Mouse (Mus musculus) kidney, adult 2 months (tissue): ENCODE data around the gene Tanc2. TPM values are rescaled to one million over a fixed set of nuclear protein-coding genes. Genes with fewer than 3 reads are reported as not detected.

ENCODE experiments used
- DNase-seq: peaks from one replicate; pipeline ENCODE4 v3.0.0; 2021
- H3K27ac ChIP-seq: fragments of 200-500 bp; 2 replicates; pipeline ENCODE4 v1.5.1; 2012; ENCODE audit warnings: low read depth, low read length, control low read depth, inconsistent platforms; ENCODE audit not compliant: insufficient read depth
- H3K27me3 ChIP-seq: fragments of 200-500 bp; replicated peaks from 2 replicates; pipeline ENCODE4 v1.6.1; 2012; ENCODE audit warnings: mild to moderate bottlenecking, moderate library complexity, low read length, inconsistent platforms; ENCODE audit not compliant: control insufficient read depth, insufficient read depth
- H3K36me3 ChIP-seq: fragments of 200-500 bp; 2 replicates; pipeline ENCODE4 v1.6.1; 2012; ENCODE audit warnings: mild to moderate bottlenecking, moderate library complexity, low read length, inconsistent platforms; ENCODE audit not compliant: control insufficient read depth, insufficient read depth
- H3K4me1 ChIP-seq: fragments of 200-500 bp; 2 replicates; pipeline ENCODE4 v1.6.1; 2011; ENCODE audit warnings: low read length; ENCODE audit not compliant: control insufficient read depth, insufficient read depth
- H3K4me3 ChIP-seq: fragments of 200-500 bp; 2 replicates; pipeline ENCODE4 v1.5.1; 2011; ENCODE audit warnings: mild to moderate bottlenecking, low read depth, low read length, control low read depth; ENCODE audit not compliant: insufficient read depth
- CTCF ChIP-seq: fragments of 200-500 bp; conservative IDR thresholded peaks from 2 replicates; pipeline ENCODE4 v1.5.1; 2011; ENCODE audit warnings: low read depth, mild to moderate bottlenecking, control low read depth, low read length, moderate library complexity, mixed read lengths; ENCODE audit not compliant: insufficient read depth, insufficient read length
- POLR2A ChIP-seq: fragments of 200-500 bp; IDR thresholded peaks from one replicate; pipeline ENCODE4 v1.6.1; 2011; ENCODE audit warnings: low read depth, low read length, control low read depth
- WGBS: fragments of 180-500 bp; shearing (Covaris S2); methylation state at CpG from one replicate; pipeline ENCODE4 v1.1.7; 2018; 5-methylcytosine and 5-hydroxymethylcytosine counted together
- polyA plus RNA-seq: library from polyadenylated mRNA; depleted of rRNA; stranded (reverse); fragments of >200 nt; gene quantifications from 2 replicates; pipeline ENCODE4 v1.2.3, GENCODE M21; 2012

Tanc2 gene
- polyA plus RNA-seq, 1 experiment, result 19.0 TPM

DNA sequence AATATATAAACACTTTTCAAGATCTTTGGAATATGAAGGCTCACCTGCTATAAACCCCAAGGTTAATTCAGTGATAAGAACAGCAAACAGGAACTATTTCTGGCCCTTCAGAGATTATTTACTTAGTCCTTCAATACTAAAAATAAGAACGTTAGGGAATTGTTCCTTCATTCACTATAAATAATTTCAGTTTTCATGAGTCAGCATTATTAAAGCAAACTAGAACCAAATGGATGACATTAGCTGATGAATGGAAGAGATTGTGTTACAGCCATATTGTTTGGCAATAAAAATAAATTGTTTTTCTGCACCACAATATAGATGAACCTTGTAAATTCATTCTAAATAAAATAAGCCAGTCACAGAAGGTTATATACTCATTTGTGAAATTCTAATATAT lies 129.9 kb downstream of the Tanc2 start:
- H3K36me3 ChIP-seq, result no peaks in the 10 kb centered on the region
- WGBS, result 34% methylated on average over 1 of the region's 1 CpGs
- TF ChIP-seq POLR2A (no peak), CTCF (no peak)
- no peak for DNase-seq
- no peaks in the 10 kb centered on the region for H3K27me3 ChIP-seq
- H3K4me3 ChIP-seq, result no peak overlapping the region
- no peaks in the 10 kb centered on the region for H3K4me1 ChIP-seq
- H3K27ac ChIP-seq, result no peak overlapping the region

- Histone ChIP-seq H3K4me1 (no peaks in the 10 kb centered on the region), H3K27ac (no peak overlapping the region), H3K27me3 (no peaks in the 10 kb centered on the region), H3K4me3 (no peak overlapping the region), H3K36me3 (no peaks in the 10 kb centered on the region)
- no peak for TF ChIP-seq CTCF
- TF ChIP-seq POLR2A, result no peak
- DNase-seq, result peak; percentile 9
- 61% methylated on average over 6 of the region's 6 CpGs for WGBS
Observed at GRCm38 (mm10) chr11:105731541-105731940, 141.8 kb downstream of the Tanc2 start.

DNA sequence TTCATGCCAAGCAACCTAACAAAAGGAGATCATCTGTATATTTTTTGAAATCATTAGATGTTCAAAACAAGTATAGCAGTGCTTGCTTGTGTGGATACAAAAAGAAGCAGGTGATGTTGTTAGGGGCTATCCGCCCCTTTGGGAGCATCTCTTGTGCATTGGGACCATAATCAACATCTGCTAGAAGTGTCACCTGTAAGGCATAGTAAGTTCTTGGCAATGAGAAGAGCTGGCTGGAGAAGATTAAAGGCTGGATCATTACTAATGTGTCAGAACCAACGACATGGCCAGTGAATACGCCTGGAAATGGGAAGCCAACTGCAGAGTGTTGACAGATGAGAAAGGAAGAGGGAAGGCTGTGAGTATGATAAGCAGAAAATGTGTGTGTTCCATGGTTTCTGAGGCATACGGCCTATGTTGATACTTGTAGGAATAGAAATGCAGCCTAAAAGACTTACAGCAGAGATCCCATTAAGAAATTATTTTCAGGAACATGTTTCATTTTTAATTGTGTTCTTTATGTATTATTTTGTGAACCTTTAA lies 142.3 kb downstream of the Tanc2 start:
- WGBS, result 68% methylated on average over 4 of the region's 4 CpGs
- Histone ChIP-seq H3K4me1 (no peaks in the 10 kb centered on the region), H3K36me3 (no peaks in the 10 kb centered on the region)

DNA sequence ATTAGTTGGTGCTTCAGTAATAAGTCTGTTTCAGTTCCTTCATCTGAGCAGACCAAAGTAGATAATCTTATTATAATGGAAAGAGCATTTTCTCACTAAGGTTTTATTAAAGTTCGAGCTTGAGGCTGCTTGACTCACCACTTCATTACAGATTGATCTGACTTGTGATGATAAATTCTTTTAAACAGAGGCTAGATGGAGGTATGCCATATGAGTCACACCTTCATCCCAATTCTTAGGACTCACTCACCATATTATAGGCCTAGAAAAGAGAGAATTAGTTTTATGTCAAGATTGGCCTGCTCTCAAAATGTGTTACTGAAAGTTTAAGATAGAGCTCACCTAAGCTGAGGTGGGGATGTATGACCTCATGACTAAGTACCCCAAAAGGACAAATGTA lies 153.4 kb downstream of the Tanc2 start:
- DNase-seq, result no peak
- TF ChIP-seq POLR2A (no peak), CTCF (no peak)
- 93% methylated on average over 1 of the region's 1 CpGs for WGBS
- Histone ChIP-seq H3K4me1 (no peaks in the 10 kb centered on the region), H3K36me3 (no peaks in the 10 kb centered on the region), H3K27ac (no peak overlapping the region), H3K27me3 (no peaks in the 10 kb centered on the region), H3K4me3 (no peak overlapping the region)

More for the DNA sequence above, 142.3 kb downstream of the Tanc2 start:
- no peak for DNase-seq
- TF ChIP-seq CTCF (no peak), POLR2A (no peak)
- Histone ChIP-seq H3K4me3 (no peak overlapping the region), H3K27ac (no peak overlapping the region), H3K27me3 (no peaks in the 10 kb centered on the region)

GRCm38 (mm10) chr11:105749297-105750071 lies 159.7 kb downstream of the Tanc2 start:
- TF ChIP-seq POLR2A (no peak), CTCF (no peak)
- Histone ChIP-seq H3K36me3 (no peaks in the 10 kb centered on the region), H3K4me1 (0 out of 2 replicates have a peak, but pooled peaks cover 4% of the 10 kb centered on the region), H3K27me3 (no peaks in the 10 kb centered on the region), H3K4me3 (no peak overlapping the region), H3K27ac (no peak overlapping the region)
- DNase-seq, result peak; percentile 56
- 74% methylated on average over 2 of the region's 2 CpGs for WGBS

GRCm38 (mm10) chr11:105758561-105759203 lies 168.9 kb downstream of the Tanc2 start:
- Histone ChIP-seq H3K36me3 (no peaks in the 10 kb centered on the region), H3K27ac (no peak overlapping the region), H3K4me1 (no peaks in the 10 kb centered on the region), H3K27me3 (no peaks in the 10 kb centered on the region), H3K4me3 (no peak overlapping the region)
- no peak for DNase-seq
- no peak for TF ChIP-seq POLR2A
- TF ChIP-seq CTCF, result no peak
- WGBS, result 68% methylated on average over 7 of the region's 7 CpGs

- H3K27me3 ChIP-seq, result no peaks in the 10 kb centered on the region
- no peaks in the 10 kb centered on the region for H3K36me3 ChIP-seq
- no peaks in the 10 kb centered on the region for H3K4me1 ChIP-seq
- TF ChIP-seq POLR2A (no peak), CTCF (no peak)
- H3K4me3 ChIP-seq, result no peak overlapping the region
- no peak for DNase-seq
- 80% methylated on average over 2 of the region's 2 CpGs for WGBS
- H3K27ac ChIP-seq, result no peak overlapping the region
Observed at GRCm38 (mm10) chr11:105759413-105759812, 169.6 kb downstream of the Tanc2 start.
